Mouse (Mus musculus): ENCODE data around the gene Ado. TPM values are rescaled to one million over a fixed set of nuclear protein-coding genes. Genes with fewer than 3 reads are reported as not detected.

Ado gene
- polyA plus RNA-seq, 1 experiment from 2014 or later, result 17.4 TPM

- Histone ChIP-seq H3K4me1 (replicated peaks; ENCODE audit: control insufficient read depth, insufficient read depth, low read length) (no peaks in the 10 kb centered on the region), H3K27ac (ENCODE audit: low read depth, low read length) (no peak overlapping the region), H3K27me3 (replicated peaks; ENCODE audit: control insufficient read depth, insufficient read depth, low read length) (no peaks in the 10 kb centered on the region), H3K4me2 (replicated peaks; ENCODE audit: low read depth) (no peak overlapping the region), H3K36me3 (ENCODE audit: control insufficient read depth, insufficient read depth) (no peaks in the 10 kb centered on the region), H3K9ac (ENCODE audit: low read depth, low read length) (no peak overlapping the region), H3K9me3 (ENCODE audit: control insufficient read depth) (no peaks in the 10 kb centered on the region), H3K4me3 (ENCODE audit: low read depth, low read length) (no peak overlapping the region)
- no peak for ATAC-seq
- TF ChIP-seq CTCF (IDR thresholded peaks at IDR 0.05; ENCODE audit: low read depth), result no peak
- WGBS, result 82% methylated on average over 9 of the region's 9 CpGs
These were observed 22.3 kb downstream of the Ado start for GRCm38 (mm10) chr10:67526435-67526834.

- H3K36me3 ChIP-seq (ENCODE audit: control insufficient read depth, insufficient read depth), result no peaks in the 10 kb centered on the region
- H3K4me1 ChIP-seq (replicated peaks; ENCODE audit: control insufficient read depth, insufficient read depth, low read length), result no peaks in the 10 kb centered on the region
- H3K27me3 ChIP-seq (replicated peaks; ENCODE audit: control insufficient read depth, insufficient read depth, low read length), result no peaks in the 10 kb centered on the region
- no peak overlapping the region for H3K4me2 ChIP-seq (replicated peaks; ENCODE audit: low read depth)
- TF ChIP-seq CTCF (IDR thresholded peaks at IDR 0.05; ENCODE audit: low read depth), result no peak
- no peaks in the 10 kb centered on the region for H3K9me3 ChIP-seq (ENCODE audit: control insufficient read depth)
- 76% methylated on average over 7 of the region's 7 CpGs for WGBS
- ATAC-seq, result no peak
- no peak overlapping the region for H3K9ac ChIP-seq (ENCODE audit: low read depth, low read length)
- H3K27ac ChIP-seq (ENCODE audit: low read depth, low read length), result no peak overlapping the region
- H3K4me3 ChIP-seq (ENCODE audit: low read depth, low read length), result no peak overlapping the region
These were observed 24.1 kb downstream of the Ado start for GRCm38 (mm10) chr10:67524694-67525093.

DNA sequence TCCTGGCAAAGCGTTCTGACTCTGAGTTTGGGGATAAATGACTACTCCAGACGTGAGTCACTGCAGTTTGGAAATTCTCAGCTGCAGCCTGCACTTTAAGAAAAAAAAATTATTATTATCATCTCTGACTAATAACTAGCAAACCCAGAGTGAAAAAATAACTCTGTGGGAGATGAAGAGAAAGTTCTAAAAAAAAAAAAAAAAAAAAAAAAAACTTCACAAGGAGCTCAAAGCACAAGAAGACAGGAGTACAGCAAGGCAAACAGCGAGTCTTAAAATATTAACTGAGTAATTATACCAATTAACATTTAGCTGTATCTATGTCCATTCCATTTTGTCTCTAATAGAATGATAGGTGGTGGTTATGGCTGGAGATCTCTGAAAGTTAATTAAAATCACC lies 24.6 kb downstream of the Ado start:
- Histone ChIP-seq H3K9ac (ENCODE audit: low read depth, low read length) (no peak overlapping the region), H3K27ac (ENCODE audit: low read depth, low read length) (no peak overlapping the region), H3K36me3 (ENCODE audit: control insufficient read depth, insufficient read depth) (no peaks in the 10 kb centered on the region), H3K9me3 (ENCODE audit: control insufficient read depth) (no peaks in the 10 kb centered on the region), H3K4me2 (replicated peaks; ENCODE audit: low read depth) (no peak overlapping the region), H3K4me1 (replicated peaks; ENCODE audit: control insufficient read depth, insufficient read depth, low read length) (no peaks in the 10 kb centered on the region), H3K4me3 (ENCODE audit: low read depth, low read length) (no peak overlapping the region), H3K27me3 (replicated peaks; ENCODE audit: control insufficient read depth, insufficient read depth, low read length) (no peaks in the 10 kb centered on the region)
- WGBS, result 76% methylated on average over 3 of the region's 3 CpGs
- ATAC-seq, result no peak
- no peak for TF ChIP-seq CTCF (IDR thresholded peaks at IDR 0.05; ENCODE audit: low read depth)

DNA sequence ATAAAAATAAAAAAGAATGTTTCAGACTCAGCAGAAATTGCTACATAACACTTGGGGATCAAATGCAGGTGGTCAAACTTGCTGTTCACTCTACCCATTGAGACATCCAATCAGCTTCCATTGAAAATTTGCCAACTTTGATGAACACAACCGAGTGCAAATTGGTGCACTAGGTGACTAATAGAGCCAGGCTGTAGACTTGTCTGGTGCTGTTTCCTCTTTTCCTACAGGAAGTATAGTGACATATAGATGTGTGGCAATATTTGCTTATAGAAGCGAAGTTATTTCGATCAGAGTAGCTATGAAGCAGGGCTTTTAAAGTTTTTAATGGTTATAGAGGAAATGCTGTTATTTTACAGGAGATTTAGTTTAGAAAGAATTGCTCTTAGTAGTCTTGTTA lies 30.0 kb downstream of the Ado start:
- no peak overlapping the region for H3K4me2 ChIP-seq (replicated peaks; ENCODE audit: low read depth)
- no peaks in the 10 kb centered on the region for H3K36me3 ChIP-seq (ENCODE audit: control insufficient read depth, insufficient read depth)
- TF ChIP-seq CTCF (IDR thresholded peaks at IDR 0.05; ENCODE audit: low read depth), result no peak
- no peak overlapping the region for H3K27ac ChIP-seq (ENCODE audit: low read depth, low read length)
- H3K9ac ChIP-seq (ENCODE audit: low read depth, low read length), result no peak overlapping the region
- H3K27me3 ChIP-seq (replicated peaks; ENCODE audit: control insufficient read depth, insufficient read depth, low read length), result no peaks in the 10 kb centered on the region
- H3K4me3 ChIP-seq (ENCODE audit: low read depth, low read length), result no peak overlapping the region
- H3K9me3 ChIP-seq (ENCODE audit: control insufficient read depth), result no peaks in the 10 kb centered on the region
- 85% methylated on average over 3 of the region's 3 CpGs for WGBS
- no peak for ATAC-seq
- no peaks in the 10 kb centered on the region for H3K4me1 ChIP-seq (replicated peaks; ENCODE audit: control insufficient read depth, insufficient read depth, low read length)

GRCm38 (mm10) chr10:67512871-67513270 lies 35.9 kb downstream of the Ado start:
- no peaks in the 10 kb centered on the region for H3K9me3 ChIP-seq (ENCODE audit: control insufficient read depth)

GRCm38 (mm10) chr10:67512211-67512610 lies 36.5 kb downstream of the Ado start:
- H3K9ac ChIP-seq (ENCODE audit: low read depth, low read length), result no peak overlapping the region
- WGBS, result 77% methylated on average over 8 of the region's 8 CpGs
- no peak overlapping the region for H3K4me3 ChIP-seq (ENCODE audit: low read depth, low read length)
- no peaks in the 10 kb centered on the region for H3K36me3 ChIP-seq (ENCODE audit: control insufficient read depth, insufficient read depth)
- no peaks in the 10 kb centered on the region for H3K4me1 ChIP-seq (replicated peaks; ENCODE audit: control insufficient read depth, insufficient read depth, low read length)
- H3K9me3 ChIP-seq (ENCODE audit: control insufficient read depth), result no peaks in the 10 kb centered on the region
- no peak overlapping the region for H3K27ac ChIP-seq (ENCODE audit: low read depth, low read length)
- H3K27me3 ChIP-seq (replicated peaks; ENCODE audit: control insufficient read depth, insufficient read depth, low read length), result no peaks in the 10 kb centered on the region
- TF ChIP-seq CTCF (IDR thresholded peaks at IDR 0.05; ENCODE audit: low read depth), result no peak
- no peak overlapping the region for H3K4me2 ChIP-seq (replicated peaks; ENCODE audit: low read depth)
- no peak for ATAC-seq

More at GRCm38 (mm10) chr10:67512871-67513270, 35.9 kb downstream of the Ado start:
- Histone ChIP-seq H3K27me3 (replicated peaks; ENCODE audit: control insufficient read depth, insufficient read depth, low read length) (no peaks in the 10 kb centered on the region), H3K36me3 (ENCODE audit: control insufficient read depth, insufficient read depth) (no peaks in the 10 kb centered on the region), H3K4me1 (replicated peaks; ENCODE audit: control insufficient read depth, insufficient read depth, low read length) (no peaks in the 10 kb centered on the region), H3K9ac (ENCODE audit: low read depth, low read length) (no peak overlapping the region), H3K27ac (ENCODE audit: low read depth, low read length) (no peak overlapping the region), H3K4me3 (ENCODE audit: low read depth, low read length) (no peak overlapping the region), H3K4me2 (replicated peaks; ENCODE audit: low read depth) (no peak overlapping the region)
- TF ChIP-seq CTCF (IDR thresholded peaks at IDR 0.05; ENCODE audit: low read depth), result no peak
- 73% methylated on average over 7 of the region's 7 CpGs for WGBS
- no peak for ATAC-seq

DNA sequence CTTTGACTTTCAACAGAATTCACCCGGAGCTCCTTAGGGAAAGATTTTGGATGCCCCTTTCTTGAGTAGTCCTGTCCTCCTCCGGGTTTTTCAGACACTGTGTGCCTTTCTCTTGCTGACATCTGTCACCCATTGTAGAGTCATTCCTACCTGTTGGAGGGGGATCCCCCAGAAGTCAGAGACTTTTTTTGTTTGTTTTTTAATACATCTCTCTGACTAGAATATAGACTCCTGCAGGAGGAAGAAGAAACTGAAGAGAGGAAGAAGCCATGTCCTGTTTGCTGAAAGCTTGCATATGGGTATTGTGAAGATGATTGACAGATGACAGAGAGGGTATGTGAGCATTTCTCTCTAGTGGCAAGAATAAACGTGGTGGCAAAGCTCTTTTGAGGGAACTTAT lies 43.5 kb downstream of the Ado start:
- no peak overlapping the region for H3K9ac ChIP-seq (ENCODE audit: low read depth, low read length)
- no peak overlapping the region for H3K27ac ChIP-seq (ENCODE audit: low read depth, low read length)
- no peak for TF ChIP-seq CTCF (IDR thresholded peaks at IDR 0.05; ENCODE audit: low read depth)
- no peaks in the 10 kb centered on the region for H3K9me3 ChIP-seq (ENCODE audit: control insufficient read depth)
- H3K4me2 ChIP-seq (replicated peaks; ENCODE audit: low read depth), result no peak overlapping the region
- no peak for ATAC-seq
- WGBS, result 65% methylated on average over 3 of the region's 3 CpGs
- H3K4me3 ChIP-seq (ENCODE audit: low read depth, low read length), result no peak overlapping the region
- no peaks in the 10 kb centered on the region for H3K27me3 ChIP-seq (replicated peaks; ENCODE audit: control insufficient read depth, insufficient read depth, low read length)
- no peaks in the 10 kb centered on the region for H3K4me1 ChIP-seq (replicated peaks; ENCODE audit: control insufficient read depth, insufficient read depth, low read length)
- H3K36me3 ChIP-seq (ENCODE audit: control insufficient read depth, insufficient read depth), result no peaks in the 10 kb centered on the region

Data from intestine, postnatal 0 days (tissue).